Mouse (Mus musculus): Measurements from ENCODE around the gene Usp46. TPM values are rescaled to one million over a fixed set of nuclear protein-coding genes. Genes with fewer than 3 reads are reported as not detected.
A peak's percentile ranks its signal among the peaks of the same experiment; 100 is the strongest.

Usp46 gene
- total RNA-seq, 1 experiment, result 13.8 TPM

GRCm38 (mm10) chr5:74092481-74092832 is 24.2 kb upstream of the Usp46 start:
- H3K9me3 ChIP-seq (ENCODE audit: control insufficient read depth, insufficient read depth, low read depth, low read length), result no peaks in the 10 kb centered on the region
- in situ Hi-C loops (cut with MboI; ENCODE audit: low sequenced_read_pairs in 2 of 2, unreplicated experiment in 2 of 2), result no loop called here
- peak overlapping the region; percentile 27 to 56 for H3K4me3 ChIP-seq (ENCODE audit: insufficient read depth in 1 of 2, low read depth in 1 of 2, low read length in 2 of 2, poor library complexity in 1 of 2, severe bottlenecking in 1 of 2)
- peak overlapping the region; percentile 68; the same call in 1 of the 2 replicates for H3K27ac ChIP-seq (ENCODE audit: insufficient read depth, low read depth, low read length, poor library complexity, severe bottlenecking)
- TF ChIP-seq HCFC1 (IDR thresholded peaks at IDR 0.05; ENCODE audit: borderline replicate concordance, insufficient read depth, low read length), result peak; percentile 22; the same call in 1 of the 2 replicates
- no peak for TF ChIP-seq CHD2 (IDR thresholded peaks at IDR 0.05; ENCODE audit: low read depth, low read length)
- no peak for DNase-seq (ENCODE audit: low read depth, low spot score)
- peak overlapping the region; percentile 70; the same call in 1 of the 2 replicates for H3K9ac ChIP-seq (ENCODE audit: insufficient read depth, low read depth, low read length, poor library complexity, severe bottlenecking)
- peaks cover 24% of the 10 kb centered on the region for H3K36me3 ChIP-seq (ENCODE audit: control insufficient read depth, insufficient read depth, low read length, poor library complexity, severe bottlenecking)
- peaks cover 0 to 1% of the 10 kb centered on the region in 2 experiments; a peak in 2 of 4 replicates for H3K4me1 ChIP-seq (ENCODE audit: control insufficient read depth in 2 of 2, insufficient read depth in 2 of 2, low read length in 2 of 2, poor library complexity in 1 of 2)

DNA sequence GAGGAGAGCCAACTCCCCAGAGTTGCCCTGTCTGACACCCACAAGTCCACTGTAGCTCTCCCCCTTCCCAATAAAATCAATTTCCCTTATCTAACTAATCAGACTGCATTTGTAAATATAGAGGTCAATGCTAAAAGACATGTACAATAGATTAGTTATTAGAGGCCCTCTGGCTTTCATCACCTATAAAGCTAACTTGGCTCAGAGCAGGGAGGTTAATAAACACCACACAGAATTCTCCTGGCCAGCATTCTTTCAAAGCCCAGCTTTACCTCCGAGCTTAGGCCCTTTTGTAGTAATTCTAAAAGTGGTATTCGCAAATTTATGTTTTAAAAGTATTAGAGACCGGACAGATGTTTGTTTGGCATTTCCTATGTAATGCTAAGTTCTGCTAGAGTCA is 21.4 kb upstream of the Usp46 start:
- H3K4me1 ChIP-seq (ENCODE audit: control insufficient read depth in 2 of 2, insufficient read depth in 2 of 2, low read length in 2 of 2, poor library complexity in 1 of 2), result 0 out of 4 replicates have a peak, but pooled peaks cover 0 to 1% of the 10 kb centered on the region in 2 experiments
- H3K9me3 ChIP-seq (ENCODE audit: control insufficient read depth, insufficient read depth, low read depth, low read length), result no peaks in the 10 kb centered on the region
- TF ChIP-seq HCFC1 (IDR thresholded peaks at IDR 0.05; ENCODE audit: borderline replicate concordance, insufficient read depth, low read length) (no peak), ZC3H11A (IDR thresholded peaks at IDR 0.05; ENCODE audit: borderline replicate concordance, low read depth, low read length) (no peak), MAFK (IDR thresholded peaks at IDR 0.05; ENCODE audit: insufficient read depth, low read depth, low read length) (no peak), ZNF384 (IDR thresholded peaks at IDR 0.05; ENCODE audit: low read depth, low read length) (no peak), CHD2 (IDR thresholded peaks at IDR 0.05; ENCODE audit: low read depth, low read length) (no peak)
- H3K9ac ChIP-seq (ENCODE audit: insufficient read depth, low read depth, low read length, poor library complexity, severe bottlenecking), result no peak overlapping the region
- in situ Hi-C loops (cut with MboI; ENCODE audit: low sequenced_read_pairs in 2 of 2, unreplicated experiment in 2 of 2), result no loop called here
- H3K27ac ChIP-seq (ENCODE audit: insufficient read depth, low read depth, low read length, poor library complexity, severe bottlenecking), result no peak overlapping the region
- H3K4me3 ChIP-seq (ENCODE audit: insufficient read depth in 1 of 2, low read depth in 1 of 2, low read length in 2 of 2, poor library complexity in 1 of 2, severe bottlenecking in 1 of 2), result no peak overlapping the region
- H3K36me3 ChIP-seq (ENCODE audit: control insufficient read depth, insufficient read depth, low read length, poor library complexity, severe bottlenecking), result peaks cover 15% of the 10 kb centered on the region
- DNase-seq (ENCODE audit: low read depth, low spot score), result no peak

GRCm38 (mm10) chr5:74081756-74082155 is 13.5 kb upstream of the Usp46 start:
- Histone ChIP-seq H3K36me3 (ENCODE audit: control insufficient read depth, insufficient read depth, low read length, poor library complexity, severe bottlenecking) (no peaks in the 10 kb centered on the region), H3K4me1 (ENCODE audit: control insufficient read depth in 2 of 2, insufficient read depth in 2 of 2, low read length in 2 of 2, poor library complexity in 1 of 2) (peaks cover 6 to 9% of the 10 kb centered on the region in 2 experiments; a peak in 3 of 4 replicates), H3K9ac (ENCODE audit: insufficient read depth, low read depth, low read length, poor library complexity, severe bottlenecking) (no peak overlapping the region), H3K4me3 (ENCODE audit: insufficient read depth in 1 of 2, low read depth in 1 of 2, low read length in 2 of 2, poor library complexity in 1 of 2, severe bottlenecking in 1 of 2) (no peak overlapping the region), H3K27ac (ENCODE audit: insufficient read depth, low read depth, low read length, poor library complexity, severe bottlenecking) (no peak overlapping the region), H3K9me3 (ENCODE audit: control insufficient read depth, insufficient read depth, low read depth, low read length) (no peaks in the 10 kb centered on the region)
- TF ChIP-seq ZNF384 (IDR thresholded peaks at IDR 0.05; ENCODE audit: low read depth, low read length), result no peak
- no peak for TF ChIP-seq ZC3H11A (IDR thresholded peaks at IDR 0.05; ENCODE audit: borderline replicate concordance, low read depth, low read length)
- no peak for TF ChIP-seq CHD2 (IDR thresholded peaks at IDR 0.05; ENCODE audit: low read depth, low read length)
- TF ChIP-seq HCFC1 (IDR thresholded peaks at IDR 0.05; ENCODE audit: borderline replicate concordance, insufficient read depth, low read length), result no peak
- TF ChIP-seq MAFK (IDR thresholded peaks at IDR 0.05; ENCODE audit: insufficient read depth, low read depth, low read length), result no peak
- no peak for DNase-seq (ENCODE audit: low read depth, low spot score)
- in situ Hi-C loops (cut with MboI; ENCODE audit: low sequenced_read_pairs in 2 of 2, unreplicated experiment in 2 of 2), result no loop called here

DNA sequence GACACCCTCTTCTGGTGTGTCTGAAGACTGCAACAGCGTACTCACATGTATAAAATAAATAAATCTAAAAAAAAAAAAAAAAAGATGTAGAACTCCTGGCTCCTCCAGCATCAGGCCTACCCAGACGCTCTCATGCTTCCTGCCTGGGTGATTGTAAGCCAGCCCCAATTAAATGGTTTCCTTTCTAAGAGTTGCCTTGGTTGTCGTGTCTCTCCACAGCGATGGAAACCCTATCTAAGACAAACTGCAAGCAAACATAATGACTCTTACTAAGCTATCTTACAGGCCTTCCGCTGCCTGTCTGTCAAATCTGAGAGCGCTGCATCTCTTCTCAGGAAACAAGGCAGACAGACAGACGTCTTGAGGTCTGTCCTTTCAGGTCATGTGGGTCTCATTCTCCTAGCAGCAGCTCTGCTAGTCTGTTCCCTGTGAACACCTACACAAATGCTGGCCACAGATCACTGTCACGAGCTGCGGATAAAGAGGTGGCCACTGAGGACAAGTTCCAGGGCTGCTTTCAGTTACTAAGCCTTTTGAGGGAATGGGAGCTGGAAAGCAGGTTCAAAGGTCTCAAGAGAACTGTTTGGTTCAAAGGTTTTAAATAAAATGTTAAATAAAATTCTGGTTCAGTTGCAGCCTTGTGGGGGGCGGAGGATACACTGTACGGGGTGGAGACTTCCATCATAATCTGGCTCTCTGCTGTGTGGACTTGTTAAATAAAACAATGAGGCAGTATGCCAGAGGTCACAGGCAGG is 10.8 kb upstream of the Usp46 start:
- H3K9ac ChIP-seq (ENCODE audit: insufficient read depth, low read depth, low read length, poor library complexity, severe bottlenecking), result peak overlapping the region; percentile 7; the same call in 1 of the 2 replicates
- DNase-seq (ENCODE audit: low read depth, low spot score), result no peak
- peaks cover 9 to 12% of the 10 kb centered on the region in 2 experiments; a peak in 3 of 4 replicates for H3K4me1 ChIP-seq (ENCODE audit: control insufficient read depth in 2 of 2, insufficient read depth in 2 of 2, low read length in 2 of 2, poor library complexity in 1 of 2)
- in situ Hi-C loops (cut with MboI; ENCODE audit: low sequenced_read_pairs in 2 of 2, unreplicated experiment in 2 of 2), result no loop called here
- no peak overlapping the region for H3K4me3 ChIP-seq (ENCODE audit: insufficient read depth in 1 of 2, low read depth in 1 of 2, low read length in 2 of 2, poor library complexity in 1 of 2, severe bottlenecking in 1 of 2)
- TF ChIP-seq ZNF384 (IDR thresholded peaks at IDR 0.05; ENCODE audit: low read depth, low read length), result 0 out of 2 replicates have a peak, but pooled peaks have one; percentile 33
- no peak for TF ChIP-seq ZC3H11A (IDR thresholded peaks at IDR 0.05; ENCODE audit: borderline replicate concordance, low read depth, low read length)
- H3K9me3 ChIP-seq (ENCODE audit: control insufficient read depth, insufficient read depth, low read depth, low read length), result no peaks in the 10 kb centered on the region
- H3K27ac ChIP-seq (ENCODE audit: insufficient read depth, low read depth, low read length, poor library complexity, severe bottlenecking), result no peak overlapping the region; the same call in 1 of the 2 replicates
- H3K36me3 ChIP-seq (ENCODE audit: control insufficient read depth, insufficient read depth, low read length, poor library complexity, severe bottlenecking), result no peaks in the 10 kb centered on the region
